Mouse (Mus musculus) myocyte (in vitro differentiated cells): ENCODE data around the gene Defb21. TPM values are rescaled to one million over a fixed set of nuclear protein-coding genes. Genes with fewer than 3 reads are reported as not detected.

Experiments
- H3K27me3 ChIP-seq: one replicate; pipeline ENCODE4 v1.6.1; 2011; ENCODE audit not compliant: control insufficient read depth, insufficient read depth, insufficient read length
- H3K36me3 ChIP-seq: one replicate; pipeline ENCODE4 v1.6.1; 2011; ENCODE audit not compliant: control insufficient read depth, insufficient read depth
- H3K4me2 ChIP-seq: one replicate; pipeline ENCODE4 v1.6.1; 2011; ENCODE audit warnings: low read depth, control low read depth
- H3K4me3 ChIP-seq: one replicate; pipeline ENCODE4 v1.5.1; 2011; ENCODE audit warnings: mild to moderate bottlenecking, control low read depth, moderate library complexity
- H3K79me2 ChIP-seq: one replicate; pipeline ENCODE4 v1.6.1; 2011; ENCODE audit not compliant: control insufficient read depth, insufficient read depth
- H3ac ChIP-seq: one replicate; pipeline ENCODE4 v1.6.1; 2011; ENCODE audit not compliant: control insufficient read depth, insufficient read length
- CEBPB ChIP-seq: IDR thresholded peaks from 2 replicates; pipeline ENCODE4 v1.6.1; 2011; ENCODE audit warnings: mild to moderate bottlenecking, moderate library complexity; ENCODE audit not compliant: poor library complexity, insufficient read depth, severe bottlenecking
- E2F4 ChIP-seq: IDR thresholded peaks from one replicate; pipeline ENCODE4 v1.6.1; 2011; ENCODE audit warnings: mild to moderate bottlenecking, control low read depth, moderate library complexity; ENCODE audit not compliant: insufficient read depth
- MAX ChIP-seq: IDR thresholded peaks from one replicate; pipeline ENCODE4 v1.6.1; 2011; ENCODE audit warnings: low read depth, mild to moderate bottlenecking, control low read depth
- MYOD1 ChIP-seq, 3 experiments: IDR thresholded peaks; one replicate each; pipeline ENCODE4 v1.6.1; 2011; ENCODE audit warnings: control low read depth in 2 of 3, low read depth in 2 of 3, mild to moderate bottlenecking in 2 of 3, moderate library complexity in 1 of 3; ENCODE audit not compliant: insufficient read length in 2 of 3, control insufficient read depth in 1 of 3
- MYOG ChIP-seq, 3 experiments: IDR thresholded peaks; one replicate each; pipeline ENCODE4 v1.6.1; 2011; ENCODE audit warnings: control low read depth in 2 of 3, low read depth in 2 of 3, mild to moderate bottlenecking in 2 of 3; ENCODE audit not compliant: insufficient read length in 2 of 3, control insufficient read depth in 1 of 3, insufficient read depth in 1 of 3
- POLR2A ChIP-seq: IDR thresholded peaks from one replicate; pipeline ENCODE4 v1.6.1; 2011; ENCODE audit warnings: low read depth, mild to moderate bottlenecking, control low read depth, moderate library complexity; ENCODE audit not compliant: insufficient read length
- POLR2AphosphoS2 ChIP-seq: IDR thresholded peaks from one replicate; pipeline ENCODE4 v1.6.1; 2011; ENCODE audit warnings: low read depth, control low read depth; ENCODE audit not compliant: insufficient read length
- REST ChIP-seq: IDR thresholded peaks from one replicate; pipeline ENCODE4 v1.6.1; 2011; ENCODE audit warnings: mild to moderate bottlenecking, control low read depth, moderate library complexity; ENCODE audit not compliant: insufficient read depth, insufficient read length
- SRF ChIP-seq: IDR thresholded peaks from one replicate; pipeline ENCODE4 v1.6.1; 2011; ENCODE audit warnings: low read depth; ENCODE audit not compliant: control insufficient read depth, insufficient read length
- TCF12 ChIP-seq: IDR thresholded peaks from one replicate; pipeline ENCODE4 v1.6.1; 2011; ENCODE audit warnings: mild to moderate bottlenecking, control low read depth; ENCODE audit not compliant: poor library complexity, insufficient read depth, severe bottlenecking
- TCF3 ChIP-seq: IDR thresholded peaks from one replicate; pipeline ENCODE4 v1.6.1; 2011; ENCODE audit warnings: low read depth, control low read depth; ENCODE audit not compliant: insufficient read length
- USF1 ChIP-seq: IDR thresholded peaks from one replicate; pipeline ENCODE4 v1.6.1; 2011; ENCODE audit warnings: low read depth, mild to moderate bottlenecking, control low read depth, moderate library complexity
- polyA plus RNA-seq: library from polyadenylated mRNA; unstranded; fragments of >200 nt; fragmentation: generic; extraction: Trizol; gene quantifications from one replicate; pipeline ENCODE4 v1.2.1, GENCODE M21; 2012; ENCODE audit warnings: missing spikeins

Gene Defb21
- polyA plus RNA-seq, 1 experiment: not detected

GRCm38 (mm10) chr2:152543478-152543877, 29.1 kb upstream of the Defb21 start:
- TF ChIP-seq POLR2AphosphoS2 (no peak), POLR2A (no peak), USF1 (no peak), MAX (no peak), REST (no peak), TCF12 (no peak), E2F4 (no peak), CEBPB (no peak), MYOG (IDR thresholded peaks at IDR 0.05; ENCODE audit: control insufficient read depth in 1 of 3, insufficient read depth in 1 of 3, insufficient read length in 2 of 3, low read depth in 2 of 3) (no peak), TCF3 (no peak), MYOD1 (IDR thresholded peaks at IDR 0.05; ENCODE audit: control insufficient read depth in 1 of 3, insufficient read length in 2 of 3, low read depth in 2 of 3) (no peak), SRF (no peak)
- Histone ChIP-seq H3K4me2 (no peak overlapping the region), H3K79me2 (no peaks in the 10 kb centered on the region), H3K36me3 (no peaks in the 10 kb centered on the region), H3ac (no peak overlapping the region), H3K27me3 (peaks cover 10% of the 10 kb centered on the region), H3K4me3 (no peak overlapping the region)

- TF ChIP-seq REST: no peak
- TF ChIP-seq MAX: no peak
- no peak for TF ChIP-seq E2F4
- no peak for TF ChIP-seq MYOG (IDR thresholded peaks at IDR 0.05; ENCODE audit: control insufficient read depth in 1 of 3, insufficient read depth in 1 of 3, insufficient read length in 2 of 3, low read depth in 2 of 3)
- no peak for TF ChIP-seq POLR2A
- TF ChIP-seq TCF3: no peak
- no peak for TF ChIP-seq CEBPB
- TF ChIP-seq POLR2AphosphoS2: no peak
- no peak for TF ChIP-seq SRF
- no peak for TF ChIP-seq USF1
- TF ChIP-seq MYOD1 (IDR thresholded peaks at IDR 0.05; ENCODE audit: control insufficient read depth in 1 of 3, insufficient read length in 2 of 3, low read depth in 2 of 3): no peak
- TF ChIP-seq TCF12: no peak
- H3ac ChIP-seq: no peak overlapping the region
- H3K36me3 ChIP-seq: no peaks in the 10 kb centered on the region
- no peak overlapping the region for H3K4me3 ChIP-seq
- H3K79me2 ChIP-seq: no peaks in the 10 kb centered on the region
- no peak overlapping the region for H3K4me2 ChIP-seq
- peaks cover 15% of the 10 kb centered on the region for H3K27me3 ChIP-seq
Measured at GRCm38 (mm10) chr2:152544691-152545090, 27.9 kb upstream of the Defb21 start.

DNA sequence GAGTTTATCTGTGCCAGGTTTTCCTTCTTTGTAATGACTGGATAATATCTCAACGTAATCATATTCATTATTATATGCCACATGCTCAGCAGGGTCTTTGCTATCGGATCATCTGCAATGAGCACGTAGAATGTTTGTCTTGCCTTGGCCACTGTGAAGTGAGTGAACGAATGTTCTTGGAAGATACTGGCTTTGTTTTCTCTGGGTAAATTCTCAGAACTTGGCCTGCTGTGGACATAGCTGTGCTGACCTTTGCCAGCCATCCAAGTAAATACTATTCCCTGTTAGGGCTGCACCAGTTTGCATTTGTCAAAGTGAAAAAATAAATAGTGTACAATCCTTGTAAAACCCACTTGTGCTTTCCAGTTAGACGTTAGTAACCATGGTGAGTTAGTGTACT, 24.4 kb upstream of the Defb21 start:
- Histone ChIP-seq H3K4me2 (no peak overlapping the region), H3K4me3 (no peak overlapping the region), H3K36me3 (no peaks in the 10 kb centered on the region), H3K79me2 (no peaks in the 10 kb centered on the region), H3ac (no peak overlapping the region), H3K27me3 (peaks cover 29% of the 10 kb centered on the region)
- TF ChIP-seq USF1 (no peak), MYOG (IDR thresholded peaks at IDR 0.05; ENCODE audit: control insufficient read depth in 1 of 3, insufficient read depth in 1 of 3, insufficient read length in 2 of 3, low read depth in 2 of 3) (no peak), POLR2A (no peak), TCF3 (no peak), REST (no peak), E2F4 (no peak), MAX (no peak), MYOD1 (IDR thresholded peaks at IDR 0.05; ENCODE audit: control insufficient read depth in 1 of 3, insufficient read length in 2 of 3, low read depth in 2 of 3) (no peak), TCF12 (no peak), CEBPB (no peak), POLR2AphosphoS2 (no peak), SRF (no peak)

DNA sequence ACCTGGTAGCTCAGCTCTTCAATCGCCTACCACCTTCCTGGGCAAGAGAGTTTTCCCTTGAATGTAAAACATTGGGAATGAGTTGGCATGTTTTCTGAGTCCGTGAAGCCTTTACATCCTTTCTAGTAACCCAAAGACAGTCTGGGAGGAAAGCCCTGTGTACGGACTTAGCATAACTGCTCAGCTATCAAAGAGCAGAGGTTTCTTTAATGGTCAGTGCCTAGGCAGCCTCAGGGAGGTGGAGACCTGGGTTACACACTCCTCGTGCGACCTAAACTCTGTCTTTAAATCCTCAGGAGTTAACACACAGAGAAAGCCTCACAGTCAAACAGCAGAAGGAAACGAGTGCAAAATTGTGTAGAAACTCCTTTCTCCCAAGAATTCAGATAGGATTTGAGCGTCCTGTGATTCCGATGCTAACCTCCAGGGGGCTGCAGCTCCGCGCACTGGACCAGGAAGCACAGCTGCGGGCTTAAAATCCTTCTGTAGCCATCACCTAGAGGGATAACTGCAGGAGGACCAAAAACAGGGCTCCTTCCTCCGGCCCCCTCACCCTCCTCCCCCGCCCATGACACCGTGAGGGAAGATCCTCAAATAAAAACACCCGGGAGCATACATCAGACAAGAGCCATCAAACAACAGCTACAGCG, 18.6 kb upstream of the Defb21 start:
- H3K27me3 ChIP-seq: peaks cover 21% of the 10 kb centered on the region
- H3K79me2 ChIP-seq: no peaks in the 10 kb centered on the region
- no peak overlapping the region for H3K4me3 ChIP-seq
- TF ChIP-seq POLR2A (no peak), REST (no peak), SRF (no peak), CEBPB (no peak), POLR2AphosphoS2 (no peak), TCF3 (no peak), MYOD1 (IDR thresholded peaks at IDR 0.05; ENCODE audit: control insufficient read depth in 1 of 3, insufficient read length in 2 of 3, low read depth in 2 of 3) (no peak), E2F4 (no peak)
- H3K4me2 ChIP-seq: peak overlapping the region; percentile 72
- H3K36me3 ChIP-seq: no peaks in the 10 kb centered on the region
- no peak overlapping the region for H3ac ChIP-seq

DNA sequence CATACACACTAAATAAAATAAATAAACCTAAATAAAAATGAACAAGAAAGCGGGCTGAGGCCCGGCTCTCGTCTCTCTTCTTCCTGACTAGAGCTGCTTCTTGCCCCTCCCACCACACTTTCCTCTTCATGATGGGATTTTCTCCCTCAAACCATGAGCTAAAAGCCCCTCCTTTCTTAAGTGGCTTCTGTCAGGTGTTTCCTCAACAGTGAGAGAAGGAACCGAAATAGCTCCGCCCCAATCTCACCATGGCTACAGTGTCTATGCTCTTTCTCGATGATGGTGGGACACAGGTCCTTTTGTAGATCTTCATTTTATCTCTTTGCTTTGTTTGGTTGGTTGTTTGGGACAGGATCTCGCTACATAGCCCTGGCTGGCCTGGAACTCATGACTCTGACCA, 15.9 kb upstream of the Defb21 start:
- H3K27me3 ChIP-seq: peaks cover 12% of the 10 kb centered on the region
- H3K4me2 ChIP-seq: no peak overlapping the region
- H3K79me2 ChIP-seq: no peaks in the 10 kb centered on the region
- H3ac ChIP-seq: no peak overlapping the region
- TF ChIP-seq MYOD1 (IDR thresholded peaks at IDR 0.05; ENCODE audit: control insufficient read depth in 1 of 3, insufficient read length in 2 of 3, low read depth in 2 of 3) (no peak), TCF12 (no peak), USF1 (no peak), SRF (no peak), POLR2A (no peak), E2F4 (no peak), MYOG (IDR thresholded peaks at IDR 0.05; ENCODE audit: control insufficient read depth in 1 of 3, insufficient read depth in 1 of 3, insufficient read length in 2 of 3, low read depth in 2 of 3) (no peak), MAX (no peak), REST (no peak), POLR2AphosphoS2 (no peak), CEBPB (no peak), TCF3 (no peak)
- H3K36me3 ChIP-seq: no peaks in the 10 kb centered on the region
- no peak overlapping the region for H3K4me3 ChIP-seq
